Mouse (Mus musculus): ENCODE measurements around the gene Dvl1.

DNA sequence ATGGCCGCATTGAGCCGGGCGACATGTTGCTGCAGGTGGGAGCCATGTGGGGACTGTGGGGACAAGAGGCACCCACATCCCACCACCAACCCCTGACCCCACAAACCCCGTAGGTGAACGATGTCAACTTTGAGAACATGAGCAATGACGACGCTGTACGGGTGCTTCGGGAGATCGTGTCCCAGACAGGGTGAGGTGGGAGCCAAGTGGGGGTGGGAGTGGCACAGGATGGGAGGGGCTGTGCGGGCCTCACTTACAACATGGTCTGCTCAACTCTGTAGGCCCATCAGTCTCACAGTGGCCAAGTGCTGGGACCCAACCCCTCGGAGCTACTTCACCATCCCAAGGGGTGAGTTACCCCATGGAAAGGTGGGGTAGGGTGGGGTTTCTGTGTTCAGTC, 7.8 kb downstream of the Dvl1 start:
- no peak for TF ChIP-seq POLR2A (IDR thresholded peaks at IDR 0.05; ENCODE audit: control insufficient read depth, low read depth, low read length)
- no peak for TF ChIP-seq CTCF (IDR thresholded peaks at IDR 0.05; ENCODE audit: control insufficient read depth, insufficient read depth, insufficient replicate concordance, low read depth, low read length)

Data from testis, adult 2 months (tissue).